Mouse (Mus musculus) embryonic facial prominence, embryonic 11.5 days (tissue): Measurements from ENCODE around the gene Fryl. TPM values are rescaled to one million over a fixed set of nuclear protein-coding genes. Genes with fewer than 3 reads are reported as not detected.

Source experiments
- ATAC-seq: fragments of 200-750 bp; cut with Nextera tagmentation; replicated peaks from 2 replicates; pipeline ENCODE4 v1.8.0; 2017; ENCODE audit warnings: low read depth; ENCODE audit not compliant: insufficient number of reproducible peaks, low FRiP score, low TSS enrichment
- DNase-seq: peaks from one replicate; pipeline ENCODE4 v3.0.0-alpha.2; 2015; ENCODE audit warnings: low spot score
- H3K27ac ChIP-seq: fragments of 300-500 bp; sonication (generic); replicated peaks from 2 replicates; pipeline ENCODE4 v1.5.1; 2014; ENCODE audit warnings: mild to moderate bottlenecking, low read depth, low read length, control low read depth
- H3K27me3 ChIP-seq: fragments of 300-500 bp; sonication (generic); 2 replicates; pipeline ENCODE4 v1.6.1; 2014; ENCODE audit warnings: mild to moderate bottlenecking, low read length, moderate library complexity, mixed read lengths; ENCODE audit not compliant: control insufficient read depth, insufficient read depth
- H3K36me3 ChIP-seq: fragments of 300-500 bp; sonication (generic); replicated peaks from 2 replicates; pipeline ENCODE4 v1.6.1; 2014; ENCODE audit warnings: low read depth, mild to moderate bottlenecking, low read length, moderate library complexity, mixed read lengths; ENCODE audit not compliant: control insufficient read depth, insufficient read depth
- H3K4me1 ChIP-seq: fragments of 300-500 bp; sonication (generic); 2 replicates; pipeline ENCODE4 v1.6.1; 2014; ENCODE audit warnings: low read length, mixed read lengths; ENCODE audit not compliant: control insufficient read depth, insufficient read depth
- H3K4me2 ChIP-seq: fragments of 300-500 bp; sonication (generic); 2 replicates; pipeline ENCODE4 v1.6.1; 2014; ENCODE audit warnings: low read depth, mild to moderate bottlenecking, control low read depth, low read length, moderate library complexity
- H3K4me3 ChIP-seq: fragments of 300-500 bp; sonication (generic); 2 replicates; pipeline ENCODE4 v1.5.1; 2014; ENCODE audit warnings: low read depth, low read length, control low read depth
- H3K9ac ChIP-seq: fragments of 300-500 bp; sonication (generic); replicated peaks from 2 replicates; pipeline ENCODE4 v1.6.1; 2014; ENCODE audit warnings: mild to moderate bottlenecking, control low read depth, low read length
- H3K9me3 ChIP-seq: fragments of 300-500 bp; sonication (generic); replicated peaks from 2 replicates; pipeline ENCODE4 v1.6.1; 2016; ENCODE audit warnings: mild to moderate bottlenecking, low read length, inconsistent platforms, mixed read lengths; ENCODE audit not compliant: control insufficient read depth
- WGBS: fragments of 180-500 bp; shearing (Covaris S2); extraction: QIAGEN DNeasy Blood & Tissue Kit; methylation state at CpG from one replicate; pipeline ENCODE4 v1.1.7; 2014; 5-methylcytosine and 5-hydroxymethylcytosine counted together
- polyA plus RNA-seq: library from polyadenylated mRNA; unstranded; fragments of >200 nt; fragmentation: Nextera tagmentation; extraction: Ambion mirVana; gene quantifications from 2 replicates; pipeline ENCODE4 v1.2.1, GENCODE M21; 2014

The Fryl gene
- 25.7 and 27.4 TPM in 2 replicates for polyA plus RNA-seq

DNA sequence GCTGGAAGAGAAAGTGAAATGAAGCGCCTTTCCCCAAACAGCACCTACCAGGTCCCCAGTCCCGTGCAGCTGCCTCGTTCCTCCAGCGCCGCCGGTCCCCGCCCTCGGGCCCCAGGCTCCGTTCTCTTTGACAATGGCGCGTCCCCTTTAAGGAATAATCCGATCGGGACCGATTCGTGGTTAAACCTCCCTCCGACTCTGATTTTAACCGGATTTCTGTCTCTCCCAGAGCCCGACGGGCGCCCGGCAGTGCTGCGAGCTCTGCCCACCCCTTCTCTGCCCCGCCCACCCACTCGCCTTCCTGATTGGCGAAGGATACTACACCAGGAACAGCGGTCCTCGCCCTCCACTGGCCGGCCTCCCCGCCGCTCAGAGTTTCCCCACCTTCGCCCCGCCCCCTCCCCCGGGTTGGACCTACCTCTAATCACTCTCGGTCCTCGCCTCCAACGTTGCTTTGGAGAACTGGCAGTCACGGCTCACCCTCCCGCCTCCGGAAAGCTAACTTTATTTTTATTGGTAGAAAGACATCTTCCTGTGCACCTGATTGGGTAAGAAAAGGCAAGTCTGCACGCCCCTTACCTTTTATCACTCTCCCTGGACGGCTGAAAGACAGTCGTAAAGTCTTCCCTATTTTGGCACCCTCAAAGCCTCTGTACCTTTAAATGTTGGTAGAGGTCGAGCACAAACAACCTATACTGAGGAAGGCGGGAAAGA, at the start of gene Fryl:
Gene Fryl, minus strand, starts transcription at position 268 of the 714 bp plus-strand sequence.
- no peaks in the 10 kb centered on the region for H3K9me3 ChIP-seq
- ATAC-seq (peak; percentile 99), DNase-seq (peak; percentile 99)
- WGBS, result under 1% methylated on average over 44 of the region's 44 CpGs
- H3K4me2 ChIP-seq, result peak within 1 kb of the TSS; percentile 58
- H3K27ac ChIP-seq, result peak within 1 kb of the TSS; percentile 88
- H3K4me3 ChIP-seq, result peak within 1 kb of the TSS; percentile 96
- peak within 1 kb of the TSS; percentile 89 for H3K9ac ChIP-seq
- no peaks in the 10 kb centered on the region for H3K4me1 ChIP-seq
- H3K27me3 ChIP-seq, result no peaks in the 10 kb centered on the region
- no peaks in the 10 kb centered on the region for H3K36me3 ChIP-seq

DNA sequence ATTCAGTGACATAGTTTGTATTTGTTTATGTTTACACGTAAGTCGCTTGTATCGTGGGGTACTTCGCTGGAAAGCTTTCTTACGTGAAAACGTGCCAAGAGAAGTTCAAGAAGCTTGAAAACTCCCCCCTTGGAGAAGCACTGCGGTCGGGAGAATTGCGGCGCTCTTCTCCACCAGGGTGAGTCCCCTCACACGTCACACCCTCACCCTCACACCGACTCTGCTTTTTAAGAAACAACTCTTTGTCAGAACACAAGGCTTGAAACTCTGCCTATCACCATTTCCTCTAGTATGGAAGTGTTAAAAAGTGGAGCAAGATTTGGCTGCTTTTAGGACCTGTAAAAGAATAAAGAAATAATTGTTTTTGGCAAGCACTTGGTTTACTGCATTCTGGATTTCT, 48.1 kb upstream of the Fryl start:
- Histone ChIP-seq H3K4me2 (no peak overlapping the region), H3K4me1 (no peaks in the 10 kb centered on the region), H3K36me3 (peaks cover 11% of the 10 kb centered on the region; the same call in 1 of the 2 replicates), H3K27me3 (no peaks in the 10 kb centered on the region), H3K4me3 (no peak overlapping the region), H3K9me3 (no peaks in the 10 kb centered on the region), H3K27ac (no peak overlapping the region), H3K9ac (no peak overlapping the region)
- no peak for ATAC-seq
- no peak for DNase-seq
- 89% methylated on average over 12 of the region's 12 CpGs for WGBS

DNA sequence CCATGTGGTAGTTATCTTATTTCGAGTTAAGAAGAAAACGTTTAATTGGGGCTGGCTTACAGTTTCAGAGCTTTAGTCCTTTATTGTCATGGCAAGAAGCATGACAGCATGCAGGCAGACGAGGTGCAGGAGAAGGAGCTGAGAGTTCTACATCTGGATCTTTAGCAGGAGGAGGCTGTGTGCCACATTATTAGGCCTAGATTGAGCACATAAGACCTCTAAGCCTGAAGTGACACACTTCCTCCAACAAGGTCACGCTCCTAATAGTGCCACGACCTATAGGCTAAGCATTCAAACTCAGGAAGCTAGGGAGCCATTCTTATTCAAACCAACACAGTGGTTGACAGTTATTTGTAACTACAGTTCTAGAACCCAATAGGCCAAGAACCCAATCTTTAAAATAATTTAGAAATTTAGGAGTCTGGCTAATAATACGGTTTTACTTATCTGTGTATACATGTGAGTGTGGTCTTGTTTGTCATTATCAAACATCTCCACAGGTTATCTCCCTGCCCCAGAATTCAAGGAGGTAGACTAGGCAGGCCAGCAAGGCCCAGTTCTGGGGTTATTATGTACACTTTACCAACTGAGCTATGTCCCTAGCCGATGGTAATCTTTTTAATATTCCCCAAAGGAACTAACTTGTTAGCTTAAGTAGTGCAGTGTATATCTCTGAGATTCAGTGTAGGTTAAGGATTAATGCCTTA, 45.3 kb upstream of the Fryl start:
- Histone ChIP-seq H3K4me3 (no peak overlapping the region), H3K27ac (no peak overlapping the region), H3K4me2 (no peak overlapping the region), H3K36me3 (peaks cover 8% of the 10 kb centered on the region; the same call in 1 of the 2 replicates), H3K9me3 (no peaks in the 10 kb centered on the region), H3K9ac (no peak overlapping the region), H3K27me3 (no peaks in the 10 kb centered on the region), H3K4me1 (no peaks in the 10 kb centered on the region)
- no peak for ATAC-seq
- WGBS, result 92% methylated on average over 7 of the region's 7 CpGs
- DNase-seq, result no peak

DNA sequence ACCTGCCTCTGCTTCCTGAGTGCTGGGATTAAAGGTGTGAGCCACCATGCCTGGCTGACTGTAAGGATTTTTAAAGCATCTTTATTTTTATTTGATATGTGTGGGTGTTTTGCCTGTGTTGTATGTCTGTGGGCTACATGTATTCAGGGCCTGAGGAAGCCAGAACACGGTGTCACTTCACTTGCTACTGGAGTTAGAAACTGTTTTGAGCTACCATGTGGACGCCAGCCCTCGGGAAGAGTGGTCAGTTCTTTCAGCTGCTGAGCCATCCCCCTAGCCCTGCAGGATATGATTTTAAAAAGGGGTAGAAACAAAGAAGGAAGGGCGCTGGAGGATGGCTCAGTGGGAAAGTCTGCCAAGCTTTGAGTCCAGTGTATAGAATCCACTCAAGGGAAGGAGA, 39.5 kb upstream of the Fryl start:
- DNase-seq (no peak), ATAC-seq (no peak)
- no peaks in the 10 kb centered on the region for H3K9me3 ChIP-seq
- H3K27me3 ChIP-seq, result no peaks in the 10 kb centered on the region
- no peaks in the 10 kb centered on the region for H3K4me1 ChIP-seq
- WGBS, result 86% methylated on average over 4 of the region's 4 CpGs
- H3K4me3 ChIP-seq, result no peak overlapping the region
- H3K27ac ChIP-seq, result no peak overlapping the region
- peaks cover 7% of the 10 kb centered on the region for H3K36me3 ChIP-seq
- H3K4me2 ChIP-seq, result no peak overlapping the region
- H3K9ac ChIP-seq, result no peak overlapping the region

DNA sequence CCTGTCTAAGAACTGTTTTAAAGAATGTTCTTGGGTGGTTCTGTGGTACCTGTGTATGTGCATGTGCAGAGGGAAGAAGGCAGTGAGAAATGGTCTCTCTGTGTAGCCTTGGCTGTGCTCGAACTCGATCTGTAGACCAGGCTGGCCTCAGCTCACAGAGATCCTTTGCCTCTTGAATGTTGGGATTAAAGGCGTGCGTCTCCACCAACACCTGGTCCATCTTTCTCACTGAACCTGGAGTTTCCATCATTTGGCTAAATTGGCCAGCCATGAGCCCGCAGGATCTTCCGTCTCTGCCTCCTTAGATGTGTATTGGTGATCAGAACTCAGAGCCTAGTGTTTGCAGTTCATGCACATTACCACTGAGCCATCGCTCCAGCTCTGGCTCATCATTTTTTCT, 38.6 kb upstream of the Fryl start:
- peaks cover 7% of the 10 kb centered on the region for H3K36me3 ChIP-seq
- 95% methylated on average over 7 of the region's 7 CpGs for WGBS

DNA sequence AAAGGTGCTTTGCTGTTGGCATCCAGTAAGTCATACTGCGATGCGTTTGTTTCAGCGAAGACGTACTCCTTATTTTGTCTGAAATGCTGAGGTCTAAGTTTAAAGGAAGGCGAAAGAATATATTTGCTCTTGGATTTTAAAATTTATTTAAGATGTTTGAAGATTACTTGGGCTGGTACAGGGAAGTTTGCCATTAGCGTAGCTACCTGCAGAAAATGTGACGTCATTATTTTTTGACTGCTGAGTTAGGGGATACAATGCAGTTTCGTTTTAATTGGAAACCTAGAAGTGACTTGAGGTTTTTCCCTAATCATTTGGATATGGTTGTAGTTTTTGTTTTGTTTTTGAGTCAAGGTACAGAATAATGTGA, 37.0 kb upstream of the Fryl start:
- DNase-seq (no peak), ATAC-seq (no peak)
- H3K36me3 ChIP-seq, result peaks cover 7% of the 10 kb centered on the region
- peak overlapping the region; percentile 92 for H3K9ac ChIP-seq
- no peaks in the 10 kb centered on the region for H3K9me3 ChIP-seq
- H3K27ac ChIP-seq, result no peak overlapping the region
- WGBS, result 15% methylated on average over 8 of the region's 8 CpGs
- peak overlapping the region; percentile 95 for H3K4me3 ChIP-seq
- peak overlapping the region; percentile 56 for H3K4me2 ChIP-seq
- no peaks in the 10 kb centered on the region for H3K4me1 ChIP-seq
- H3K27me3 ChIP-seq, result no peaks in the 10 kb centered on the region

More for the DNA sequence above, 38.6 kb upstream of the Fryl start:
- ATAC-seq (no peak), DNase-seq (no peak)
- no peak overlapping the region for H3K4me3 ChIP-seq
- no peak overlapping the region for H3K27ac ChIP-seq
- H3K9ac ChIP-seq, result no peak overlapping the region
- H3K9me3 ChIP-seq, result no peaks in the 10 kb centered on the region
- no peaks in the 10 kb centered on the region for H3K4me1 ChIP-seq
- no peak overlapping the region for H3K4me2 ChIP-seq
- no peaks in the 10 kb centered on the region for H3K27me3 ChIP-seq

DNA sequence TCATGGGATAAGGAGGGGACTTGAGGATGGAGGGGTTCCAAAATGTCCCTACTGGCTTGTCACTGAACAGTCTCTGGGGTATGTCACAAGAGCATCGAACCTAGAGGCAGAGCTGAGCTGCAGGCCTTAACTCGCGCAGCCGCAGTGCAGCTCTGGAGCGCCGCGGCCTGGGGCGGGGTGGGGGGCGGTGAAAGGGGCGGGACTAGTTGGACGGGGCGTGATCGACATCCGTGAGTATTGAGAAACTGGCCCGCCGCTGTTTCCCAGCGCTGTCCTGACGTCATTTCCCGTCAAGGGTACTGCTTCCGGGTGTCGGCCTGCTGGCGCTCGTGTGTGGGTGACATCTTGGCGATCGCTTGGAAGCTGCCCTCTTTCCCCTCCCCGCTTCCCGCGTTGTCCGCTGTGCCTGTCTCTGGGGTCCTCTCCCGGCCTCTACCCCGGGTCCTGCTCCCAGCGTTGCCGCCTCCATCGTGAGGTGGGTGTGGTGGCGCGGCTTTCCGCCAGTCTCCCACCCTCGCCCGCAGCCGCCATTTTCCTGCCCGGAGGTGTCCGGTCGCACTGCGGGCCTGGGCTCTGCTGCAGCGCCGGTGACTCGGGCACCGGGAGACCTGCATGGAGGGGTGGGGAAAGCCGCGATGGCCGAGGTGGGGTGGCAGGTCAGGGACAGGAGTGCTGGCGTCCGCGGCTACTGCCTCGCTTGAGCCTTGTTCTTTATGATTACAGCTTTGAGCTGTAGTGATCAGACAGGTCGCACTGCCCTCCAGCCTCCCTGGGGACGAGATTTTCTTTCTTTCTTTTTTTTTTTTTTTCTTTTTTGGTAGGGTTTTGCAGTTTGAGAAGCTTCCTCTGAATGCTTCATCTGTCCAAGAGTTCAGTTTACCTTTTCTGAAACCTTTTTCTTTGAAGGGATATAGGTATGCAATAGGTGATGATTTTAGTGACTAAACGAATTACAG, 36.4 kb upstream of the Fryl start, which contains the start of gene Ociad1:
Gene Ociad1, plus strand, starts transcription at position 283 of the 956 bp plus-strand sequence.
- no peaks in the 10 kb centered on the region for H3K9me3 ChIP-seq
- WGBS, result under 1% methylated on average over 58 of the region's 58 CpGs

More for the DNA sequence above, 36.4 kb upstream of the Fryl start, which contains the start of gene Ociad1:
- peak; percentile 99 for ATAC-seq
- H3K4me1 ChIP-seq, result no peaks in the 10 kb centered on the region
- peak within 1 kb of the TSS; percentile 92 for H3K9ac ChIP-seq
- peak within 1 kb of the TSS; percentile 56 for H3K4me2 ChIP-seq
- no peaks in the 10 kb centered on the region for H3K27me3 ChIP-seq
- DNase-seq, result peak; percentile 99
- peak within 1 kb of the TSS; percentile 95 for H3K4me3 ChIP-seq
- H3K36me3 ChIP-seq, result peaks cover 7% of the 10 kb centered on the region
- H3K27ac ChIP-seq, result peak within 1 kb of the TSS; percentile 88
